ENCODE assay signal across 15 mouse cellular contexts in genomic region chr12:107027842-107028549, GRCm38 (mm10).
DNase-seq lines count a peak whose midpoint lies in the region; ATAC-seq lines count a peak whose summit lies in the region.
"Had no signal": no experiment of that assay in that cellular context is flagged by ENCODE, and none has a peak within 500 bp of the region (broad histone marks: within the 10 kb centered on the region; RNA-seq: fewer than 3 reads in every experiment).

No protein-coding gene starts in this region.

- intact Hi-C loops in heart, postnatal 36 days (cut with DNase I) = no loop called here
- intact Hi-C loops in gastrocnemius, postnatal 36 days (cut with DNase I) = no loop called here

- H3K9ac ChIP-seq in heart, embryonic 12.5 days = no peak overlapping the region
- H3K9ac ChIP-seq in midbrain, embryonic 13.5 days (replicated peaks) = no peak overlapping the region
- H3K9ac ChIP-seq in liver, embryonic 12.5 days = no peak overlapping the region
- H3K9ac ChIP-seq: liver, embryonic 13.5 days had no signal

- DNase-seq in heart, postnatal 36 days = no peak
- peak; percentile 12 for DNase-seq in embryo, embryonic 10.5 days (ENCODE audit: low spot score)
- peak; percentile 30 for DNase-seq in forelimb bud, embryonic 11.5 days (ENCODE audit: low read depth, low spot score)
- DNase-seq in gastrocnemius, postnatal 36 days = no peak
- no peak for DNase-seq in gastrocnemius, postnatal 4 days (ENCODE audit: low spot score in 2 of 2)
- DNase-seq: cerebellum, adult 11-12 months; kidney, postnatal 14 days; liver, embryonic 13.5 days; right cerebral cortex, postnatal 14 days; thymus, adult 2 months had no signal

- no peak overlapping the region for H3K27ac ChIP-seq in heart, embryonic 12.5 days (ENCODE audit: poor library complexity, severe bottlenecking)
- H3K27ac ChIP-seq in midbrain, embryonic 13.5 days = no peak overlapping the region
- no peak overlapping the region for H3K27ac ChIP-seq in liver, embryonic 12.5 days
- H3K27ac ChIP-seq: liver, embryonic 13.5 days had no signal

- 0 out of 2 replicates have a peak, but pooled peaks cover 3% of the 10 kb centered on the region for H3K9me3 ChIP-seq in heart, embryonic 12.5 days (replicated peaks)
- H3K9me3 ChIP-seq in midbrain, embryonic 13.5 days = no peaks in the 10 kb centered on the region
- H3K9me3 ChIP-seq in liver, embryonic 12.5 days (replicated peaks) = no peaks in the 10 kb centered on the region
- H3K9me3 ChIP-seq: liver, embryonic 13.5 days had no signal

- ATAC-seq in heart, embryonic 12.5 days (ENCODE audit: insufficient number of reproducible peaks, low FRiP score) = no peak
- ATAC-seq in midbrain, embryonic 13.5 days = peak; percentile 53; the same call in 1 of the 2 replicates
- ATAC-seq in liver, embryonic 12.5 days = no peak
- ATAC-seq: activated CD4-positive, CD25-positive, alpha-beta regulatory T cell, adult 4 months had no signal

- peak overlapping the region; percentile 45 for H3K4me2 ChIP-seq in heart, embryonic 12.5 days
- peak overlapping the region; percentile 37 for H3K4me2 ChIP-seq in midbrain, embryonic 13.5 days (replicated peaks)
- H3K4me2 ChIP-seq in liver, embryonic 12.5 days = no peak overlapping the region
- H3K4me2 ChIP-seq: liver, embryonic 13.5 days had no signal

- H3K36me3 ChIP-seq in heart, embryonic 12.5 days = no peaks in the 10 kb centered on the region
- H3K36me3 ChIP-seq in midbrain, embryonic 13.5 days = no peaks in the 10 kb centered on the region
- no peaks in the 10 kb centered on the region for H3K36me3 ChIP-seq in liver, embryonic 12.5 days
- H3K36me3 ChIP-seq: liver, embryonic 13.5 days had no signal

- 28% methylated on average over 23 of the region's 23 CpGs for WGBS in heart, embryonic 12.5 days
- WGBS in midbrain, embryonic 13.5 days = 31% methylated on average over 23 of the region's 23 CpGs
- 36% methylated on average over 23 of the region's 23 CpGs for WGBS in liver, embryonic 12.5 days (ENCODE audit: insufficient replicate concordance)

- no peak overlapping the region for H3K4me3 ChIP-seq in heart, embryonic 12.5 days
- H3K4me3 ChIP-seq in midbrain, embryonic 13.5 days (replicated peaks) = no peak overlapping the region
- no peak overlapping the region for H3K4me3 ChIP-seq in liver, embryonic 12.5 days
- H3K4me3 ChIP-seq: liver, embryonic 13.5 days; megakaryocyte, embryonic 14.5 days had no signal

- peaks cover 17% of the 10 kb centered on the region for H3K27me3 ChIP-seq in heart, embryonic 12.5 days (replicated peaks)
- H3K27me3 ChIP-seq in midbrain, embryonic 13.5 days = peaks cover 4% of the 10 kb centered on the region
- H3K27me3 ChIP-seq in liver, embryonic 12.5 days (replicated peaks) = peaks cover 19% of the 10 kb centered on the region
- H3K27me3 ChIP-seq: megakaryocyte, embryonic 14.5 days had no signal

- H3K4me1 ChIP-seq in heart, embryonic 12.5 days (replicated peaks) = no peaks in the 10 kb centered on the region
- H3K4me1 ChIP-seq in midbrain, embryonic 13.5 days (replicated peaks) = peaks cover 11% of the 10 kb centered on the region
- H3K4me1 ChIP-seq in liver, embryonic 12.5 days = no peaks in the 10 kb centered on the region
- H3K4me1 ChIP-seq: liver, embryonic 13.5 days; megakaryocyte, embryonic 14.5 days had no signal

Comparison
In these comparisons a context has a peak if more than half of its experiments do, and no peak if none do; other contexts are left out.
1. DNase-seq: peak in embryo, embryonic 10.5 days (single experiment) and forelimb bud, embryonic 11.5 days (single experiment); none in heart, postnatal 36 days (0 of 2), gastrocnemius, postnatal 36 days (0 of 2) and gastrocnemius, postnatal 4 days (0 of 2).